In genomic region chr4:22480858-22481205, GRCm38 (mm10) we compare ENCODE assay signal across 20 mouse cellular contexts. TPM values are rescaled to one million over a fixed set of nuclear protein-coding genes. Genes with fewer than 3 reads are reported as not detected.
DNase-seq lines count a peak whose midpoint lies in the region; ATAC-seq lines count a peak whose summit lies in the region.
"Had no signal": no experiment of that assay in that cellular context is flagged by ENCODE, and none has a peak within 500 bp of the region (broad histone marks: within the 10 kb centered on the region; RNA-seq: fewer than 3 reads in every experiment).

No protein-coding gene starts in this region.

- peaks cover 62% of the 10 kb centered on the region for H3K4me1 ChIP-seq in forebrain, embryonic 10.5 days
- peaks cover 24% of the 10 kb centered on the region for H3K4me1 ChIP-seq in forebrain, embryonic 14.5 days (ENCODE audit: control insufficient read depth, insufficient read depth, low read length)
- H3K4me1 ChIP-seq in hindbrain, embryonic 16.5 days (ENCODE audit: control insufficient read depth, insufficient read depth, low read depth, low read length) = peaks cover 23% of the 10 kb centered on the region
- H3K4me1 ChIP-seq: liver, embryonic 12.5 days had no signal

- no peak for ATAC-seq in forebrain, embryonic 14.5 days
- ATAC-seq in hindbrain, embryonic 16.5 days = no peak
- ATAC-seq: CD4-positive, CD25-positive, alpha-beta regulatory T cell, adult 4 months; liver, embryonic 12.5 days; lung, postnatal 0 days had no signal

- peaks cover 96% of the 10 kb centered on the region for H3K27me3 ChIP-seq in forebrain, embryonic 10.5 days (ENCODE audit: poor library complexity, severe bottlenecking)
- no peaks in the 10 kb centered on the region for H3K27me3 ChIP-seq in forebrain, embryonic 14.5 days (replicated peaks; ENCODE audit: control insufficient read depth, insufficient read depth, low read length)
- no peaks in the 10 kb centered on the region for H3K27me3 ChIP-seq in hindbrain, embryonic 16.5 days (replicated peaks; ENCODE audit: control insufficient read depth, insufficient read depth, low read length)

- H3K4me3 ChIP-seq in forebrain, embryonic 10.5 days = peak overlapping the region; percentile 87; the same call in 1 of the 2 replicates
- peak overlapping the region; percentile 89 for H3K4me3 ChIP-seq in forebrain, embryonic 14.5 days (ENCODE audit: low read depth, low read length)
- peak overlapping the region; percentile 27 for H3K4me3 ChIP-seq in hindbrain, embryonic 16.5 days (ENCODE audit: low read length)
- H3K4me3 ChIP-seq: erythroblast, embryonic 14.5 days; liver, embryonic 12.5 days; megakaryocyte, embryonic 14.5 days had no signal

- no peaks in the 10 kb centered on the region for H3K36me3 ChIP-seq in forebrain, embryonic 10.5 days (replicated peaks)
- no peaks in the 10 kb centered on the region for H3K36me3 ChIP-seq in forebrain, embryonic 14.5 days (ENCODE audit: control insufficient read depth, insufficient read depth, low read length)
- no peaks in the 10 kb centered on the region for H3K36me3 ChIP-seq in hindbrain, embryonic 16.5 days (ENCODE audit: control insufficient read depth, insufficient read depth, low read length)
- H3K36me3 ChIP-seq: liver, embryonic 12.5 days had no signal

- no peaks in the 10 kb centered on the region for H3K9me3 ChIP-seq in forebrain, embryonic 10.5 days
- no peaks in the 10 kb centered on the region for H3K9me3 ChIP-seq in forebrain, embryonic 14.5 days (replicated peaks; ENCODE audit: control insufficient read depth, low read length)
- H3K9me3 ChIP-seq in hindbrain, embryonic 16.5 days (ENCODE audit: control insufficient read depth, low read length) = no peaks in the 10 kb centered on the region
- H3K9me3 ChIP-seq: liver, embryonic 12.5 days; megakaryocyte, embryonic 14.5 days had no signal

- no peak for DNase-seq in forebrain, embryonic 10.5 days (ENCODE audit: extremely low spot score, low spot score)
- peak; percentile 16 for DNase-seq in forebrain, embryonic 14.5 days (ENCODE audit: low spot score)
- DNase-seq in neural tube, embryonic 10.5 days (ENCODE audit: extremely low spot score, low spot score) = peak; percentile 14
- no peak for DNase-seq in adrenal gland, adult (ENCODE audit: inconsistent age in 2 of 2, low spot score in 1 of 2)
- DNase-seq in kidney, adult 8-10 months = no peak
- no peak for DNase-seq in heart, adult 8-10 months (ENCODE audit: low spot score)
- DNase-seq: cerebellum, adult 2 months; gastrocnemius, postnatal 10 days; layer of hippocampus, adult 9-11 months; right cerebral cortex, postnatal 25 days had no signal

- peak overlapping the region; percentile 82; the same call in 1 of the 2 replicates for H3K27ac ChIP-seq in forebrain, embryonic 10.5 days
- no peak overlapping the region for H3K27ac ChIP-seq in forebrain, embryonic 14.5 days (ENCODE audit: low read depth, low read length)
- peak overlapping the region; percentile 39 for H3K27ac ChIP-seq in hindbrain, embryonic 16.5 days (ENCODE audit: low read depth, low read length)
- H3K27ac ChIP-seq: kidney, postnatal 0 days; liver, embryonic 12.5 days had no signal

- peak overlapping the region; percentile 99 for H3K4me2 ChIP-seq in forebrain, embryonic 14.5 days (ENCODE audit: low read length)
- peak overlapping the region; percentile 86 for H3K4me2 ChIP-seq in hindbrain, embryonic 16.5 days (ENCODE audit: low read length)
- H3K4me2 ChIP-seq: liver, embryonic 12.5 days had no signal

- WGBS in forebrain, embryonic 10.5 days = 2% methylated on average over 1 of the region's 1 CpGs
- WGBS in forebrain, embryonic 14.5 days = 24% methylated on average over 1 of the region's 1 CpGs
- 12% methylated on average over 1 of the region's 1 CpGs for WGBS in hindbrain, embryonic 16.5 days

- peak overlapping the region; percentile 62; the same call in 1 of the 2 replicates for H3K9ac ChIP-seq in forebrain, embryonic 14.5 days (ENCODE audit: low read length)
- peak overlapping the region; percentile 7; the same call in 1 of the 2 replicates for H3K9ac ChIP-seq in hindbrain, embryonic 16.5 days (ENCODE audit: low read depth, low read length)
- H3K9ac ChIP-seq: liver, embryonic 12.5 days had no signal

RNA-seq across cellular contexts. Expression of gene Pou3f2, which starts 7.3 kb away (rescaled TPM):
- 13.3 and 14.6 TPM in 2 replicates for polyA plus RNA-seq in forebrain, embryonic 10.5 days (2016; fragmentation: Nextera tagmentation; extraction: Ambion mirVana)
- 22.3 and 36.2 TPM in 2 replicates for polyA plus RNA-seq in forebrain, embryonic 14.5 days (2014; fragmentation: Nextera tagmentation; extraction: Ambion mirVana)
- polyA plus RNA-seq in hindbrain, embryonic 16.5 days (2015; fragmentation: Nextera tagmentation; extraction: Ambion mirVana) = 15.3 and 18.5 TPM in 2 replicates
- total RNA-seq in heart, adult 8-10 months (2022) = under 1 TPM in 1 of 4 experiments, not detected in 3; 0.03 TPM
- total RNA-seq: neutrophil, adult 5-6 weeks had no signal
- polyA plus RNA-seq: erythroblast, embryonic 14.5 days; kidney, postnatal 0 days; liver, embryonic 12.5 days; lung, postnatal 0 days; stomach, embryonic 14.5 days; thymus, postnatal 0 days had no signal

Comparison
In these comparisons a context has a peak if more than half of its experiments do, and no peak if none do; other contexts are left out.
1. DNase-seq: peak in forebrain, embryonic 14.5 days (single experiment) and neural tube, embryonic 10.5 days (single experiment); none in forebrain, embryonic 10.5 days (single experiment), adrenal gland, adult (0 of 2), kidney, adult 8-10 months (0 of 2) and heart, adult 8-10 months (single experiment).
2. H3K4me3 ChIP-seq: peak in every context shown above with its lines; median percentile 89 in forebrain, embryonic 14.5 days; 87 in forebrain, embryonic 10.5 days; 27 in hindbrain, embryonic 16.5 days.